Mouse (Mus musculus) gonadal fat pad, adult 2 months (tissue): ENCODE measurements around the gene Id1. TPM values are rescaled to one million over a fixed set of nuclear protein-coding genes. Genes with fewer than 3 reads are reported as not detected.

Experiments
- DNase-seq: peaks from one replicate; pipeline ENCODE4 v3.0.0-alpha.2; 2012; ENCODE audit warnings: low read depth
- polyA plus RNA-seq: library from polyadenylated mRNA; depleted of rRNA; stranded (reverse); fragments of >200 nt; gene quantifications from 2 replicates; pipeline ENCODE4 v1.2.3, GENCODE M21; 2012; rRNA removed

Gene Id1
- polyA plus RNA-seq, 1 experiment = 137 TPM

- DNase-seq = no peak
Measured at GRCm38 (mm10) chr2:152783241-152783640, 47.2 kb downstream of the Id1 start.

- DNase-seq = peak; percentile 99
Measured at GRCm38 (mm10) chr2:152784640-152785039, 48.6 kb downstream of the Id1 start.

GRCm38 (mm10) chr2:152785446-152786350 lies 49.6 kb downstream of the Id1 start:
- DNase-seq = no peak

Other genes with a start within 250 kb of the Id1 start
- 427 and 445 TPM in 2 replicates for gene Defb22, start 246.1 kb upstream of the Id1 start, polyA plus RNA-seq
- 162 and 254 TPM in 2 replicates for gene Defb26, start 224.6 kb upstream of the Id1 start, polyA plus RNA-seq
- gene Defb28, start 218.0 kb upstream of the Id1 start, polyA plus RNA-seq = 568 and 1,189 TPM in 2 replicates
- gene Defb29, start 196.2 kb upstream of the Id1 start, polyA plus RNA-seq = 275 and 317 TPM in 2 replicates
- under 0.01 and 893 TPM in 2 replicates for gene Gm17416, start 166.9 kb upstream of the Id1 start, polyA plus RNA-seq
- 358 and 473 TPM in 2 replicates for gene Defb21, start 163.5 kb upstream of the Id1 start, polyA plus RNA-seq
- 9.6 and 11.3 TPM in 2 replicates for gene Defb19, start 155.9 kb upstream of the Id1 start, polyA plus RNA-seq
- 162 and 204 TPM in 2 replicates for gene Defb45, start 136.9 kb upstream of the Id1 start, polyA plus RNA-seq
- gene Defb36, start 131.9 kb upstream of the Id1 start, polyA plus RNA-seq = 5.4 and 9.0 TPM in 2 replicates
- 6,893 and 7,961 TPM in 2 replicates for gene Defb25, start 113.2 kb upstream of the Id1 start, polyA plus RNA-seq
- 41.5 and 49.3 TPM in 2 replicates for gene Rem1, start 109.3 kb upstream of the Id1 start, polyA plus RNA-seq
- gene H13, start 66.8 kb upstream of the Id1 start, polyA plus RNA-seq = 162 and 163 TPM in 2 replicates
- gene Mcts2, start 49.2 kb upstream of the Id1 start, polyA plus RNA-seq = 7.6 and 9.0 TPM in 2 replicates
- gene Cox4i2, start 17.9 kb downstream of the Id1 start, polyA plus RNA-seq = 3.8 and 6.0 TPM in 2 replicates
- gene Bcl2l1, start 95.5 kb downstream of the Id1 start, polyA plus RNA-seq = 42.2 and 44.0 TPM in 2 replicates
- 0.80 and 0.90 TPM in 2 replicates for gene Tpx2, start 111.7 kb downstream of the Id1 start, polyA plus RNA-seq
- gene Mylk2, start 175.1 kb downstream of the Id1 start, polyA plus RNA-seq = 0.60 and 0.61 TPM in 2 replicates
- gene Foxs1, start 197.0 kb downstream of the Id1 start, polyA plus RNA-seq = 13.4 and 15.6 TPM in 2 replicates
- 17.7 and 18.0 TPM in 2 replicates for gene Dusp15, start 215.4 kb downstream of the Id1 start, polyA plus RNA-seq
- 8.4 and 15.6 TPM in 2 replicates for gene Ttll9, start 226.2 kb downstream of the Id1 start, polyA plus RNA-seq